Mouse (Mus musculus) left cerebral cortex, postnatal 36 days (tissue): ENCODE measurements at regions not wholly inside any gene's neighbourhood (a gene's known extent, or its start where the extent isn't known, plus 50 kb on each side); places are given as distances from the start of the nearest gene placed in this dataset.

Source experiments
- DNase-seq, 2 experiments: peaks; one replicate each; pipeline ENCODE4 v3.0.0; 2021 to 2022; ENCODE audit warnings: low spot score in 2 of 2, mixed read lengths in 1 of 2
- intact Hi-C: fragments of 180-260 bp; cut with DNase I; formaldehyde crosslinking; loops from one replicate; pipeline ENCODE4 v1.15.1; 2025

DNA sequence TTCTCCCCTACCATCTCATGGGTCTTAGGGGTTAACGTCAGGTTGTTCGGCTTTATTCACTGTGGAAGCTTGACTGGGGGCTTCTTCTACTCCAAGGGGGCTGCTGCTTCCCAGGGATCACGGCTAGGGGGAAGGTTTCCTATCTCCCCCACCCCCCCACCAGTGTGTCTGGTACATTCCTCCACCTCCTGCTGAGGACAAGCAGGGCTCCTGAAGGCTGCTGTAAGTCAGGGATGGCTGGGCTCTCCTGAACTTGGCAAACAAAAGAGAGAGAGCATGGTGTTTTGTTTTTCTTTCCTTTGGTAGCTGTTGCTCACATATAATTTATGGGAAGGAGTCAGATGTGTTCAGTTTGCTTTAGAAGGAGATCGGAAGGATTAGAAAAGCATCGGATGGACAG is 54.7 kb upstream of the Commd3 start:
- no peak for DNase-seq
- intact Hi-C loops, result no loop called here

DNA sequence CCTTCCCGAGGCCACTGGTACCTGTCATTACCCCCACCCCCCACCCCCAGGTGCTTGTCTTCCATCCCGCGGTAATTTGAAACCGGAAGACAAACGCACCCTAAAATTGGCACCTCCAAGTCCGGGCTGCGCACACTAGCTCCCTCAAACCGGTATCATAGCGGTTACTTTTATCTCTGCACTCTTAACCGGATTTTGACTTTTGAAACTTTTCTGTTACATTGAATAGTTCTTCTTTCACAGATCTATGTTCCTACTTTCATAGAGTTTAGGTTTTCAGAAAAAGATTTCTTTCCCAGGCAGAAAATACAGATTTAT is 62.4 kb upstream of the Commd3 start:
- intact Hi-C loops, result loop anchor here (5.0 kb wide), 2 partner anchors 67 to 82 kb away; partner anchors contain the start of genes Bmi1 and Spag6
- DNase-seq, result no peak

DNA sequence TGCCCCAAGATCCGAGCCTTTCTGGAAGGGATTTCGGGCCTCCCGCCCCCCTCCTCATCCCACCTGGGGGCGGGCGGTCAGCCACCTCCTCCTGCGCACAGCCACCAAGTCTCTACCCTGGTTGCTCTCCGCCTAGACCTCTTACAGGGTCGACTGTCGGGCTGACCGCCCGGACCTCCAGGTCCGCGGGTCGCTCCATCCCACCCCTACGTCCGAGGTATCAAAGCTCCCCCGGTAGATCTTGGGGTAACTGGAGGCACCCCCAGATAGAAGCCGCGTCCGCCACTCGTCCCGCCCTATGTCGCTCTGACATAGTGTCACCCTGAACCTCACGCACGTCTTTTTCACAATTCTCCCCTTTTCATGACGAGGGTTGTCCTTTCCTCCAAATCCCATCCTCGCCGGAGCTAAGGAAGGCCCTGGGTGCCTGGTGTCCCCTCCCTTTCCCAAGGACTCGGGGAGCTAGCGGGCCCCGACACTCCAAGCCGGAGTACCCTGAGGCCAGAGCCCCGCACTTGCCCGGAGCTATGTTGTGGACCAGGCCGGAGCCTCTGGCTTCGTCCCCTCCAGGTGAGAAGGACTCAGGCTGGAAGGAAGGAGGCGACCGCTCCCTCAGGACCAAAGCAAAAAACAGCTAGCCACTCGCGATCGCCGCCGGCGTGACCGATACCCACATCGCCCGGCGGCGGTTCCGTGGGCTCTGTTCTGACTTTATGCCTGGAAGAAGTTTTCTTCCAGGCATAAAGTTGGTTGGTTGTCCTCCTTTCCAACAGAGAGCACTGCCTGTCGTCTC is 62.9 kb upstream of the Commd3 start:
- intact Hi-C loops, result loop anchor here (5.0 kb wide), 2 partner anchors 68 to 83 kb away; partner anchors contain the start of genes Bmi1 and Spag6

DNA sequence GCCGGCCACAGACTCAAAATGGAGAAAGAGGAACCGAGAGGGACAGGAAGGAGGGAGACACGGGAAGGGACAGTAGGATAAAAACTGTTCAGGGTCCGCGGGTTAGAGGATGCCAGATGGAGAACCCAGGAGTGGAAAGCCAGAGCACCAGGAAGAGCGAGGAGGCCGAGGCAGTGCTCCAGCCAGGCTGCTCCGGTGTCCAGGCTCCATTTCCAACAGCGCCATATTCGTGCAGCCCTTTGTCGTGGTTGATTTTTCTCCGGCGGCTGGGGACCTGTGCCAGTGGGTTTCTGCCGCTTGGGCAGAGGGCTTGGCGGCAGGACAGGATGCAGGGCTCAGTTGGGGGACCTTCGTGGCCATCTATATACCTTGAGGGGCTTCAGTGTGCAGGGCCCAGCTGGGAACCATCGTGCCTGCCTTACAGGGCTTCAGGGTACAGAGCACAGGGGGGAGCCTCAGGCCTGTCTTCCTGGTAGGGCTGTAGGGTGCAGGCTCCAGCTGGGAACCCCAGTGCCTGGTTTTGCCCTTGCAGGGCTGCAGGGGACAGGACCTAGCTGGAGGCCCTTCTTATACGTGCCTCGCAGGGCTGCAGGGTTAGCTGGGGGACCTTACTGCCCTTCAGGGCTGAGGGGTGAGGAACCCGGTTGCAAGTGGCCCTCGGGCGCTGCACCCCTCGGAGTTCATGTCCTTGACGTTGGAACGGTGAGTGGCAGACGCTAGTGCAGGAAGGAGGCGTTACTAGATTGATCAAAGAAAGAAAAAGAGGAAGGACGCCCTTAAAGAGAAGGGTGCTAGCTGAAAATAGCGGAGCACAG is 63.7 kb upstream of the Commd3 start:
- peak; percentile 33 to 51 for DNase-seq
- intact Hi-C loops, result loop anchor here (5.0 kb wide), 2 partner anchors 69 to 84 kb away; partner anchors contain the start of genes Bmi1 and Spag6

More for the DNA sequence above, 62.9 kb upstream of the Commd3 start:
- peak; percentile 14 to 16 for DNase-seq

DNA sequence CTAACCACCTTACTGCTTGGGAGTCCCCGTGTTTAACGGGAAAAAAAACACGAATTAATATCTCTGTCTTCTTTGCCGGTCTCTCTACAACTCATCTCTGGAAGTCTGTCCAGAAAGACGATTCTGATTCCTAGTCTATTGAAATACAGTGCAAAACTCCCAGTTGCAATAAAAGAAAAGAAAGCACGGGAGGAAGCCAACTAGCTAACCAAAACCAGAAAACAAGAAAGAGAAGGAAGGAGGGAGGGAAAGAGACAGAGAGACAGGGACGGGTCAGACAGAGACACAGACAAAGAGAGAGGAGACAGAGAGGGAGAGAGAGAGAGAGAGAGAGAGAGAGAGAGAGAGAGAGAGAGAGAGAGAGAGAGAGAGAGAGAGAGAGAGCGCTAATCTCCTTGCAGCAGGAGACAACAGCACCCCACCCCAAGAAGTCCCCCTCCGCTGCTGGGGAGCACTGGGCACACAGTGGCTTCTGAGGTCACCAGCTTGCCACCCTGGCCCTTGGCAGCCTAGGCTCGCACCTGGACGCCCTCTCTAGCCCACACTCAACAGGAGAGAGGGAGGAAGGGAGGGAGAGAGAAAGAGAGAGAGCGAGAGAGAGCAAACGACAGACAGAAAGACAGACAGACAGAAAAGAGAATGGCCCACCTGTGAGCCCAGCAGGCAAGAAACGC is 64.5 kb upstream of the Commd3 start:
- intact Hi-C loops, result loop anchor here (5.0 kb wide), 2 partner anchors 70 to 85 kb away; partner anchors contain the start of genes Bmi1 and Spag6
- peak in 1 of 2 experiments; percentile 8 for DNase-seq

DNA sequence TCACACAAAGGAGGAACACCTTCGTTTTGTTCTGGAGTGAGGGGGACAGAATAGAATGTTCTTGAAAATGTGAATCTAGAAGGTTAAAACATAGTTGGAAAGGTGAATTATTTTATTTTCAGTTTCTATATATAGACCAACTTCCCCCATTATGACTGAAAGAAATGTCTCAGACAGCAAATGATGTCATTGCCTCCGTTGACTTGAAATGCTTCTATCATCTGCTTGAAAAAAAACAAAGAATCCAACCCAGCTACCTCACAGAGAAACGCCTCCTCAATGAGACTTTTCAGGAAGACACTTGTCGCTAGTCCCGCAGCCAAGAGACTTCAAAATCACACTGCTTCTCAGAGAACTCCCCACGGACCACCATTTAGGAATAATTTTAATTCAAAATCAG is 65.1 kb upstream of the Commd3 start:
- intact Hi-C loops, result loop anchor here (5.0 kb wide), 2 partner anchors 70 to 85 kb away; partner anchors contain the start of genes Bmi1 and Spag6
- DNase-seq, result no peak

DNA sequence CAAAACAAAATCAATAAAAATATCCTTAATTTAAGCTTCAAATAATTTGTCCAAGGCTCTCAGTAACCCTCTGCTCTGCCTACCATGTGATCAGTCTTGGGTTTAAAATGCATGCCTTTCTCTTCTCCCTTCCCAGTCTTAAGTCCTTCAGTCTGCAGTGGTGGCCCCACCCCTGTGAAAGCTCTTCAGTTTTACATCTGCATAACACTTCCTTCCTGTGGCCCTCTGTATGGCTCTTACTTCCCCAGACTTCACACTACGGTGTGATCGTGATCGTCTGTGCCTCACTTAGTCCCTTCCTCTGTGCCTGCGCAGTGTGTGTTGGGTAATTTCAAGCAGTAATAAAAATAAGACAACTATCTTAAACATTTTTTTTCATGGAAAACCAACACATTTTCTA is 80.0 kb upstream of the Commd3 start:
- intact Hi-C loops, result no loop called here
- DNase-seq, result no peak

DNA sequence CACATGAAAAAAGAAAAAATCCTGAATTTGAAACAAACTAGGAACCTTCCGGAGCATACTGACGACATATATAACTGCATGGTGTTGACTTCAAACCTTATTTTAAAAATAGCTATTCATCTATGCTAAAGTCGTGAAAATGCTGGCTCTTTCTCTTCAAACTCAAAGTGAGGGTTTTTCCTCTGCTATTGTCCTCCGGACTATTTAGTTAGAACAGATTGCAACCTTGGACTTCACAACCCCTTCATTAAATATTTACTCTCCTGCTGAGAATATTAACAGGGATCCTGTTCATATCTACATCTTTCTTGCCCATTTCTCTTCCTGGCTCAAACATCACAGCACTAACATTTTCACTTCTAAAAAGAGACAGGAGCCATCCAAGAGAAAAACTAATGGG is 84.0 kb upstream of the Commd3 start:
- DNase-seq, result no peak
- intact Hi-C loops, result loop anchor here (5.0 to 10.0 kb wide), 2 partner anchors 84 to 193 kb away; partner anchors contain the start of genes Commd3 and Dnajc1

DNA sequence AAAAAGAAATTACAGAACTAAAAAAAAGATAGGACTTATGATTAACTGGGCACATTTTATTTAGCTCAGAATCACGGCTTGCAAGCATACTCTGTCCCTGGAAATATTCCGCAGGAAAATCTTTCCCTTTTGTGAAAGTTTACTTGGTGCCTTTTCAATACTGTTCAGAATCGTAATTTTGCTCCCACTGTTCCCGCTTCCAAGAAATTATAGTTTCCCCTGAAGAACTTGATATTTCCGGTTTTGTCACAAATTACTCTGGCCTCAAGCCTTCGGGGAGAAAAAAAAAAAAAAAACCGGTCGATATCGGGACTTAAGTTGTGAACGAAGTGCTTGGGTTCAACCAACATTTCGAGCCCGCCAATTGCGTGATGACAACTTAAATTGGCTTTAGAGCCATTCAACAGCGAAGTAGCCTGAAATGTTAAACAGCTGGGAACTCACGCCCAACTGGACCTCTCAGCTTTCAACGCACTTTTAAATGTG is 84.4 kb upstream of the Commd3 start:
- peak in 1 of 2 experiments; percentile 7 for DNase-seq

DNA sequence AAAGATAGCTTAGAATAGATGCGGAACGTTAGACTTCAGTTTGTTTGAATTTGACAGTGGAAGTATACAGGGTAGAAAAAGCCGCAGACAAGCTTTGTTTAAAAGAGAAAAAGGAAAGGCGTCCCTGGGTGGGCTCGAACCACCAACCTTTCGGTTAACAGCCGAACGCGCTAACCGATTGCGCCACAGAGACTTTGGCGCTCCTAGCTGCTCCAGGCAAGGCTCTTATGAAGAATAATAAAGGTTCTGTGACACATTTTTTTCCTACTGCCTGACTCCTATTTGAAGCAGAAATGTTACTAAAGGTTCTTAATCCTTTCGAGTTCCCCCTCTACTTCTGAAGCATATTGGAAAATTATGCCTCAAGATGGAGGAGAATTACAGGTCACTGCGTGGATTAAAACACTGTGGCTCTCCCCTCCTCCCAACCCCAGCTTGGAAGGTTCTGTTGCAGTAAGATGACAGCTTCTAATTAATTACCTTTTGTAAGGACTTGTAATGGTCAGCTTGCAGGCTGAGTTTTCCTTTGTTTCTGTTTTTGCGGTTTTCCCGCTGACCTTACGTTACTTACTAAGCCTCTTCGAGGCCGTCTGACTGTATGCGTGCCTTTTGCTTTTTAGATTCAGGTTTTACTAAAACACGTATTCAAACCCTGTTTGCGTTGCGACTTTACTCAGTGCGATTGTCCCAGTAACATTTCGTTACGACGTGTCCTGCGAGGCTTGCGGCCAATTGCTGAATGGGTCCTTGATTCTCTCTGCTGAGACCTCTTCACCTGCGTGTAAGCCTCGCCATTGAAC is 85.1 kb upstream of the Commd3 start:
- intact Hi-C loops, result loop anchor here (5.0 to 10.0 kb wide), 2 partner anchors 85 to 192 kb away; partner anchors contain the start of genes Commd3 and Dnajc1
- peak; percentile 85 to 92 for DNase-seq

More for the DNA sequence above, 84.4 kb upstream of the Commd3 start:
- intact Hi-C loops, result loop anchor here (5.0 to 10.0 kb wide), 2 partner anchors 85 to 193 kb away; partner anchors contain the start of genes Commd3 and Dnajc1

DNA sequence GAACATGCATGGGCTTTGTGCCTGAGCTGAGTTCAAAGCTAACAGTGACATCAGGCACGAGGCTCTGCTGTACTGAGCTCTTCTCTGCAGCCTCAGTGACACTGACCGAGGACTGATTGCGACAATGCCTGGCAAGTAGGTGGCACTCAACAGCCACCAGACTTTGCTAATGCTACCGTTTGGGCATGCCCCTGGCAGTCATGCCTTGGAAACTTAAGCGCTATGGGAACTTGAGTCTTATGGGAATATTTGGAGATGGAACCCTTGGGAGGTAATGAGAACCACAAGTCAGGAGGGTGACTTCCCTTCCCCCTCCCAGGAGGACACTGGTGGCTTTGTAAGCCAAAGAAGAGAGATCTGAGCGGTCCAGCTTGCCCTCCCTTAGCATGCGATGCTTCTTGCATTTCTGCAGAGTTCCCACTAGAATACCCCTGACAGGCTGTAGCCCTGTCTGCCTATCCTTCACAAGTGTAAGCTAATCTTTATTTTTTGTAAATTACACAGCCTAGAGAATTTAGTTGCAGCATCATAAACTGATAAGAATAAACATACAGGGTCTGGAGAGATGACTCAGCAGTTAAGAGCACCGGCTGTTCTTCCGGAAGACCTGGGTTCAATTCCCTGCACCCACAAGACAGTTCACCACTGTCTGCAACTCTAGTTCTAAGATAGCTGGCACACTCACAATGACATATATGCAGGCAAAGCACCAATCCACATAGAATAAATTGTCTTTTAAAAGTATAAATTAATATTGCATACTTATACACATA is 86.4 kb upstream of the Commd3 start:
- DNase-seq, result no peak
- intact Hi-C loops, result loop anchor here (5.0 to 10.0 kb wide), 2 partner anchors 87 to 191 kb away; partner anchors contain the start of genes Commd3 and Dnajc1

DNA sequence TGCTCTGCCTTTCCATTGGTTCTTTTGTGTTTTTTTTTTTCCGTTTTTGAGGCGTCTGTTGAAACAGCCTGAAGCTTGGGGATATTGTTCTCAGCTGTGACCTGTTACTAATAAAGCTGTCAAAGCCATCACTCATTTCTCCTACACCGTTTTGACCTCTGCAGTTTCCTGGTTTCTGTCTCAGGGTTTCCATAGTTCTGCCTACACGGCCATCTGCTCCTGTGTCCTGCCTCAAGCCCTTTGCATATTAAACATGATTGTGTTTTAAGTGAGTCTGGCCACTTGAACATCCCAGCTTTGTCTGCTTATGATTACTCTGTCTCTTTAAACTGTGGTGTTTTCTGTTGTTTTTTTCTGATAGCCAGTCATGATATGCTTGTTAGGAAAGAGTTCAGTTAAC is 114.1 kb upstream of the Commd3 start:
- no peak for DNase-seq
- intact Hi-C loops, result no loop called here

DNA sequence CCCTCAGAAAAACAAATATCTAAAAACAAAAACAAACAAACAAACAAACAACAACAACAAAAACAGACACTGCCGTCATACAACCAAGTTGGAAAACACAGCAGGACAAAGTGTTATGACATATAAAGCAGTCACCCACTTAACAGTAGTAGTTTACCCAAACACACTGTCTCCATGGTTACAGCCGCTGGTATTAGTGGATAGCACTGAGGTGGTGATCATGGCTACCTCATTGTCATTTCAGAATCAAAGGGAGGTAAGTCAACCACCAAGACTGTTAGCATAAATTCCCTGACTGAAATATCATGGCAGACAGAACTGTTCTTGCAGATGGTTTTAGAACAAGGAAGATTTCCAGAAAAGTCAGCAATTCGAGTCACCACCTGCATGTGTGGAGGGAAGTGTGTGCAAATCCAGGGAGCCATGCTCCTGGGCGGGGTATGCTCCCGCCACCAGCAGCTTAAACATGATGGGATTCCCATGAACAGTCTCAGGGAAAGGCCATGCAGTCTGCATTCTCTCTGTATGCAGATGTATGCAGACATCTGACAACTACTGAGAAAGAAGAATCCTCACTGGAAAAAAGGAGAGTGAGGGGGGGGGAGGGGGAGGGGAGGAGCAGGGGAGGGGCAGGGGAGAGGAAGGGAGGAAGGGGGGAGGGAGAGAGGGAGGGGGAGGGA is 124.1 kb upstream of the Commd3 start:
- DNase-seq, result no peak
- intact Hi-C loops, result no loop called here

DNA sequence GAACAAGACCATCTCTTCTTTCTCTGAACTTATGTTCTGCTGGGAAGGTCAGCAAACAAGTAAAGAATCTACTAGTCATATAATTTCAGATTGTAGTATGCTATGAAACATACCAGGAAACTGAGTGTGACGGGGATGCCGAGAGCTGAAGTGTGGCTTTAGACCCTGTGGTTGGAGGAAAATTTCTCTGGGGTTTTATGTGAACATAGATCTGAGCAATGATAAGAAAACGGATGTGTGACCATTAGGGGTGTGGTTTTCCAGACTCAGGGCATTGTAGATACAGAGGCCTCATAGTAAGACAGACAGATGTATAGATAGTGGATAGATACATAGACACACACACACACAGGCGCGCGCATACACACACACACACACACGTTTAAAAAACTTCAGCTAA is 131.8 kb upstream of the Dnajc1 start:
- no peak for DNase-seq
- intact Hi-C loops, result no loop called here

DNA sequence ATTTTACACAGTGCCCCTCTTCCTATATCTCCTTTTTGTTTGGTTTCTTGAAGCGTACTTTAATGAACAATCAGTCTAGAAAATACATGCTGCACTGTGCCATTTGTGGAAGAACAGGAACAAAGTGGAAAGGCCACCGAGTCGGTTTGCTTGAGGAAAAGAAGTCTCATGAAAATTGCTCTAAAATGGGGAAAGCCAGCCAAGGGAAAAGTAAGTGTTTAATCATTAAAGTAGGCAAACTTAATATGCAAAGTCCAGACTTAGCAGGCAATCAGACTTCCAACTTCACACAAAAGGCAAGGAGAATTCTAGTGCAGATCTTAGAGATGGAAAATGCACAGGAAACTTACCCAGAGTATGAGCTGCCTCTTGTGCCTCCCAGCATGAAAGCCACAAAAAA is 131.3 kb upstream of the Dnajc1 start:
- intact Hi-C loops, result no loop called here
- no peak for DNase-seq

DNA sequence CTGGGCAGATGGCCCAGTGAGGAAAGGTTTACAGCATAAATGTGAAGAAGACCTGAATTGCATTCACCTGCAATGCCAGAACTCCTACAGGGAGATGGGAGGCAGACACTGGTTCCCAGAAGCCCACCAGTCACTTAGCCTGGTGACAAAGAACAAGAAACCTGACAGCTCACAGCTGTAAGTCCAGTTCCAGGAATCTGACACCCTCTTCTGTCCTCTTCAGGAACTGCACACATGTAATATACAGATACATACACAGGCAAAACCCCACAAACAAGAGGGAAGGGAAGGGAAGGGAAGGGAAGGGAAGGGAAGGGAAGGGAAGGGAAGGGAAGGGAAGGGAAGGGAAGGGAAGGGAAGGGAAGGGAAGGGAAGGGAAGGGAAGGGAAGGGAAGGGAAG is 120.8 kb upstream of the Dnajc1 start:
- intact Hi-C loops, result no loop called here
- no peak for DNase-seq

DNA sequence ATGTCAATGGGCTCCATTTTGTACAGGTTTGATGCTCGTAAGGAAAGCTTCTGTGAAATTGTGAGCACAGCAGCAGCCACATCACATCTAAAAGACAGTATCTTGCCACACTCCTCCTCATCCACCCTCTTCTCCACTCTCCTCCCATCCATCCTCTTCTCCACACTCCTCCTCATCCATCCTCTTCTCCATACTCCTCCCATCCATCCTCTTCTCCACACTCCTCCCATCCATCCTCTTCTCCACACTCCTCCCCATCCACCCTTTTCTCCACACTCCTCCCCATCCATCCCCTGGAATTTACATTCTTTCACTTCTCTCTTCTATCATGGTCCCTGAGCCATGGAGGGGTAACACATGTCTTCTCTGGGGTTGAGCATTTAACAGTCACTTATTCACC is 116.7 kb upstream of the Dnajc1 start:
- intact Hi-C loops, result no loop called here

More for the DNA sequence above, 116.7 kb upstream of the Dnajc1 start:
- no peak for DNase-seq
